Mouse (Mus musculus): Measurements from ENCODE around the gene Olfr1564. TPM values are rescaled to one million over a fixed set of nuclear protein-coding genes. Genes with fewer than 3 reads are reported as not detected.
"Not testable (repeated sequence)": the region's sequence is repeated elsewhere in the genome, so short reads cannot be mapped to it uniquely, and the experiment has no call there.

Olfr1564 gene
- polyA plus RNA-seq (2016; fragmentation: Nextera tagmentation; extraction: Ambion mirVana): not detected in 2 replicates

DNA sequence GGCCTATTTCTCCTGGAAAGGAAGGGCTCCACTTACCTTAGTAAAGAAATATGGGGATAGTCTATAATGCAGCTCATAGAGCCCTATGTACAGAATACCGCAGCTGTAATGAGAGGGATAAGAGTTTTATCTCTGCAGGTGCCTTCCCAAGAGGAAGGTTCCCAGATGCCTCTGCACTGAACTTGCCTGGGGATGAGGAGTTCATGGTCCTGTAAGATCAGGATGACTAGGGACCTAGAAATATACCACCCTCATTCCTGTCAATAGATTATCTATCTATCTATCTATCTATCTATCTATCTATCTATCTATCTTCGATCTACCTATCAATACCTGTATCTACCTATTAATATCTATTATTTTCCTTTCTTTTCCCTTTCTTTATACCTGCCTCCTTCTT, at the start of gene Olfr1564:
Olfr1564 (minus strand) TSS at position 101 of the 400 bp plus-strand sequence.
- Histone ChIP-seq H3K4me3 (no peak within 1 kb of the TSS), H3K27ac (no peak within 1 kb of the TSS), H3K36me3 (no peaks in the 10 kb centered on the region), H3K9me3 (replicated peaks) (peaks cover 5% of the 10 kb centered on the region; the same call in 1 of the 2 replicates), H3K4me1 (no peaks in the 10 kb centered on the region), H3K27me3 (ENCODE audit: low read depth, poor library complexity, severe bottlenecking) (no peaks in the 10 kb centered on the region)
- no peak for DNase-seq (ENCODE audit: low spot score)
- whole genome bisulfite sequencing: 93% methylated on average over 2 of the region's 2 CpGs

- Histone ChIP-seq H3K27me3 (ENCODE audit: low read depth, poor library complexity, severe bottlenecking) (no peaks in the 10 kb centered on the region), H3K4me1 (no peaks in the 10 kb centered on the region), H3K36me3 (no peaks in the 10 kb centered on the region), H3K9me3 (replicated peaks) (no peaks in the 10 kb centered on the region), H3K4me3 (no peak overlapping the region), H3K27ac (no peak overlapping the region)
- 88% methylated on average over 9 of the region's 9 CpGs for WGBS
- peak; percentile 4 for DNase-seq (ENCODE audit: low spot score)
These were observed 47.4 kb upstream of the Olfr1564 start for GRCm38 (mm10) chr17:33268907-33269306.

GRCm38 (mm10) chr17:33264376-33264775, 42.9 kb upstream of the Olfr1564 start, which contains the start of gene Olfr63:
Gene Olfr63, plus strand, starts transcription at chr17:33264676.
- 97% methylated on average over 1 of the region's 1 CpGs for WGBS
- no peaks in the 10 kb centered on the region for H3K27me3 ChIP-seq (ENCODE audit: low read depth, poor library complexity, severe bottlenecking)
- no peaks in the 10 kb centered on the region for H3K36me3 ChIP-seq
- no peak for DNase-seq (ENCODE audit: low spot score)
- no peak within 1 kb of the TSS for H3K27ac ChIP-seq
- no peaks in the 10 kb centered on the region for H3K9me3 ChIP-seq (replicated peaks)
- no peak within 1 kb of the TSS for H3K4me3 ChIP-seq
- H3K4me1 ChIP-seq: no peaks in the 10 kb centered on the region

- H3K9me3 ChIP-seq (replicated peaks); H3K27ac ChIP-seq; H3K4me3 ChIP-seq; DNase-seq (ENCODE audit: low spot score); H3K36me3 ChIP-seq; H3K4me1 ChIP-seq; H3K27me3 ChIP-seq (ENCODE audit: low read depth, poor library complexity, severe bottlenecking): not testable (repeated sequence)
- WGBS: no CpG with 5 or more reads among the region's 2 CpGs
These were observed 33.8 kb upstream of the Olfr1564 start for GRCm38 (mm10) chr17:33255319-33255657.

GRCm38 (mm10) chr17:33254530-33255318, 33.2 kb upstream of the Olfr1564 start, which contains the start of gene Zfp955a:
Gene Zfp955a, minus strand, starts transcription at chr17:33255145.
- H3K36me3 ChIP-seq; H3K9me3 ChIP-seq (replicated peaks); H3K4me3 ChIP-seq; H3K4me1 ChIP-seq; H3K27ac ChIP-seq; DNase-seq (ENCODE audit: low spot score); H3K27me3 ChIP-seq (ENCODE audit: low read depth, poor library complexity, severe bottlenecking): not testable (repeated sequence)
- 50% methylated on average over 1 of the region's 34 CpGs for WGBS

GRCm38 (mm10) chr17:33236646-33237045, 15.2 kb upstream of the Olfr1564 start:
- not testable (repeated sequence) for H3K27ac ChIP-seq; H3K4me3 ChIP-seq; H3K9me3 ChIP-seq (replicated peaks); DNase-seq (ENCODE audit: low spot score); H3K4me1 ChIP-seq; H3K27me3 ChIP-seq (ENCODE audit: low read depth, poor library complexity, severe bottlenecking)
- 80% methylated on average over 1 of the region's 1 CpGs for WGBS
- H3K36me3 ChIP-seq: peaks cover 27% of the 10 kb centered on the region

GRCm38 (mm10) chr17:33191002-33191401, 30.5 kb downstream of the Olfr1564 start, which contains the start of gene Olfr239:
Gene Olfr239, plus strand, starts transcription at chr17:33191302.
- H3K9me3 ChIP-seq (replicated peaks); DNase-seq (ENCODE audit: low spot score); H3K27ac ChIP-seq; H3K4me3 ChIP-seq; H3K36me3 ChIP-seq; H3K27me3 ChIP-seq (ENCODE audit: low read depth, poor library complexity, severe bottlenecking); H3K4me1 ChIP-seq: not testable (repeated sequence)
- WGBS: no CpG with 5 or more reads among the region's 2 CpGs

DNA sequence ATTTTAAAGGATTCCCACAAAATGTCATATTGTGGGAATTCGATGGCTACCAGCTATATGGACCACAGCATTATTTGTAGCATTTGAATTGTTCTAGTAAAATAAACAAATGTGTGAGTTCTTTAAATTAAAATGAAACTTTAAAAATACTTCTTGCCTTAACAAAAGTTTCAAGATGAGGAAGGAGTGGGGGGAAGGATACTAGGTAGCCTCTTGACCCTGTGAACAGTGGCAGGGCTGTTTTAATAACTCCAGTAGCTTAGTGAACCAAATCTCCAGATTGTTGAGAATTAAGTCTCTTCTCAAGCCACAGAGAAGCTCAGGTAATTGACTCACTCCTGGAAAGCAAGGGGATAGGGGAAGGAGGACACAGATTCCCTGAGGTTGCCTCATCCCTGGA, 53.3 kb downstream of the Olfr1564 start, which contains the start of gene Olfr55:
Olfr55 (plus strand) TSS at position 301 of the 400 bp plus-strand sequence.
- 80% methylated on average over 1 of the region's 1 CpGs for WGBS

More for the DNA sequence above, 53.3 kb downstream of the Olfr1564 start, which contains the start of gene Olfr55:
- not testable (repeated sequence) for H3K27ac ChIP-seq; H3K9me3 ChIP-seq (replicated peaks); DNase-seq (ENCODE audit: low spot score); H3K4me3 ChIP-seq; H3K27me3 ChIP-seq (ENCODE audit: low read depth, poor library complexity, severe bottlenecking); H3K4me1 ChIP-seq; H3K36me3 ChIP-seq

Other genes starting within 250 kb of the Olfr1564 start
- 10.4 and 13.8 TPM in 2 replicates for gene Zfp952, start 228.6 kb downstream of the Olfr1564 start, polyA plus RNA-seq (2016; fragmentation: Nextera tagmentation; extraction: Ambion mirVana)
- gene Zfp763, start 188.3 kb downstream of the Olfr1564 start, polyA plus RNA-seq (2016; fragmentation: Nextera tagmentation; extraction: Ambion mirVana): 11.7 and 15.4 TPM in 2 replicates
- gene 4921501E09Rik, start 153.6 kb downstream of the Olfr1564 start, polyA plus RNA-seq (2016; fragmentation: Nextera tagmentation; extraction: Ambion mirVana): not detected in 2 replicates
- 5.9 and 8.6 TPM in 2 replicates for gene Zfp563, start 132.4 kb downstream of the Olfr1564 start, polyA plus RNA-seq (2016; fragmentation: Nextera tagmentation; extraction: Ambion mirVana)
- gene Morc2b, start 82.0 kb downstream of the Olfr1564 start, polyA plus RNA-seq (2016; fragmentation: Nextera tagmentation; extraction: Ambion mirVana): 0.11 TPM in 1 of 2 replicates, not detected in the other
- not detected in 2 replicates for gene Olfr55, start 53.2 kb downstream of the Olfr1564 start, polyA plus RNA-seq (2016; fragmentation: Nextera tagmentation; extraction: Ambion mirVana)
- gene Olfr239, start 30.4 kb downstream of the Olfr1564 start, polyA plus RNA-seq (2016; fragmentation: Nextera tagmentation; extraction: Ambion mirVana): not detected in 2 replicates
- 16.1 and 19.0 TPM in 2 replicates for gene Zfp955a, start 33.5 kb upstream of the Olfr1564 start, polyA plus RNA-seq (2016; fragmentation: Nextera tagmentation; extraction: Ambion mirVana)
- gene Olfr63, start 43.0 kb upstream of the Olfr1564 start, polyA plus RNA-seq (2016; fragmentation: Nextera tagmentation; extraction: Ambion mirVana): 0.03 TPM in 1 of 2 replicates, not detected in the other
- 10.2 and 11.5 TPM in 2 replicates for gene Zfp955b, start 67.9 kb upstream of the Olfr1564 start, polyA plus RNA-seq (2016; fragmentation: Nextera tagmentation; extraction: Ambion mirVana)
- gene Zfp81, start 137.2 kb upstream of the Olfr1564 start, polyA plus RNA-seq (2016; fragmentation: Nextera tagmentation; extraction: Ambion mirVana): 8.2 and 13.1 TPM in 2 replicates
- gene Zfp101, start 173.0 kb upstream of the Olfr1564 start, polyA plus RNA-seq (2016; fragmentation: Nextera tagmentation; extraction: Ambion mirVana): 19.7 and 25.5 TPM in 2 replicates
- gene Actl9, start 211.2 kb upstream of the Olfr1564 start, polyA plus RNA-seq (2016; fragmentation: Nextera tagmentation; extraction: Ambion mirVana): not detected in 2 replicates

Measured in limb, embryonic 10.5 days (tissue).